Mouse (Mus musculus) kidney, embryonic 14.5 days (tissue): Measurements from ENCODE around the gene Cdh4. TPM values are rescaled to one million over a fixed set of nuclear protein-coding genes. Genes with fewer than 3 reads are reported as not detected.

Source experiments
- ATAC-seq: fragments of 200-750 bp; cut with Nextera tagmentation; 2 replicates; pipeline ENCODE4 v1.8.0; 2017; ENCODE audit warnings: moderate number of reproducible peaks, mild to moderate bottlenecking, moderate TSS enrichment, moderate library complexity; ENCODE audit not compliant: low FRiP score, low TSS enrichment
- H3K27ac ChIP-seq: fragments of 300-500 bp; sonication (generic); 2 replicates; pipeline ENCODE4 v1.5.1; 2014; ENCODE audit warnings: low read depth, mild to moderate bottlenecking, low read length, moderate library complexity, mixed read lengths
- H3K27me3 ChIP-seq: fragments of 300-500 bp; sonication (generic); 2 replicates; pipeline ENCODE4 v1.6.1; 2014; ENCODE audit warnings: mild to moderate bottlenecking, low read length; ENCODE audit not compliant: control insufficient read depth, insufficient read depth
- H3K36me3 ChIP-seq: fragments of 300-500 bp; sonication (generic); 2 replicates; pipeline ENCODE4 v1.6.1; 2014; ENCODE audit warnings: low read length, mixed read lengths; ENCODE audit not compliant: control insufficient read depth, insufficient read depth
- H3K4me1 ChIP-seq: fragments of 300-500 bp; sonication (generic); 2 replicates; pipeline ENCODE4 v1.6.1; 2014; ENCODE audit warnings: low read length, mixed read lengths; ENCODE audit not compliant: control insufficient read depth, insufficient read depth
- H3K4me2 ChIP-seq: fragments of 300-500 bp; sonication (generic); replicated peaks from 2 replicates; pipeline ENCODE4 v1.6.1; 2014; ENCODE audit warnings: low read depth, mild to moderate bottlenecking, low read length
- H3K4me3 ChIP-seq: fragments of 300-500 bp; sonication (generic); 2 replicates; pipeline ENCODE4 v1.5.1; 2014; ENCODE audit warnings: mild to moderate bottlenecking, low read length
- H3K9ac ChIP-seq: fragments of 300-500 bp; sonication (generic); 2 replicates; pipeline ENCODE4 v1.6.1; 2014; ENCODE audit warnings: low read depth, mild to moderate bottlenecking, low read length, moderate library complexity
- H3K9me3 ChIP-seq: fragments of 300-500 bp; sonication (generic); 2 replicates; pipeline ENCODE4 v1.6.1; 2016; ENCODE audit warnings: low read length; ENCODE audit not compliant: control insufficient read depth
- WGBS: fragments of 180-500 bp; shearing (Covaris S2); extraction: QIAGEN DNeasy Blood & Tissue Kit; methylation state at CpG from one replicate; pipeline ENCODE4 v1.1.7; 2014; 5-methylcytosine and 5-hydroxymethylcytosine counted together
- polyA plus RNA-seq: library from polyadenylated mRNA; unstranded; fragments of >200 nt; fragmentation: Nextera tagmentation; extraction: Ambion mirVana; gene quantifications from 2 replicates; pipeline ENCODE4 v1.2.1, GENCODE M21; 2014

Cdh4 gene
- polyA plus RNA-seq, 1 experiment from 2014 or later = 19.4 TPM

DNA sequence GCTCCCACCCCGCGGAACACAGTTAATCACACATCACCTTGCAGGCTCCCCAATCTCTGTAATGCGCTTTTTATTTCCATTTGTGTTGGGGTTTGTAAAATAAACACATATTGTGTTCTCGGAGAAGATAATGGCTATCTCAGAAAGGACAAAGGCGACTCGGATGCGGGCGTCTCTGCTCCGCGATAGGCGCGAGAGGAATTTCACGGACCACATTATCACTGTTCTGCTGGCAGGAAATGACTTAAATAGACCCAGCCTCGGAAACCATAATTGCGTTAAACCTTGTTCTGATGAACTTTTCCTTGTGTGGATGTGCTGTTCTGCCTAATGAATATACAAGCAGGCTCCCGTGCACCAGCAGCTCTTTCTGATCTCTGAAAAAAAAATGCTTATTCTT, 140.7 kb downstream of the Cdh4 start:
- Histone ChIP-seq H3K9me3 (no peaks in the 10 kb centered on the region), H3K9ac (no peak overlapping the region), H3K27ac (no peak overlapping the region), H3K4me1 (0 out of 2 replicates have a peak, but pooled peaks cover 4% of the 10 kb centered on the region), H3K27me3 (no peaks in the 10 kb centered on the region), H3K36me3 (no peaks in the 10 kb centered on the region), H3K4me2 (no peak overlapping the region), H3K4me3 (no peak overlapping the region)
- 82% methylated on average over 16 of the region's 16 CpGs for WGBS
- no peak for ATAC-seq

DNA sequence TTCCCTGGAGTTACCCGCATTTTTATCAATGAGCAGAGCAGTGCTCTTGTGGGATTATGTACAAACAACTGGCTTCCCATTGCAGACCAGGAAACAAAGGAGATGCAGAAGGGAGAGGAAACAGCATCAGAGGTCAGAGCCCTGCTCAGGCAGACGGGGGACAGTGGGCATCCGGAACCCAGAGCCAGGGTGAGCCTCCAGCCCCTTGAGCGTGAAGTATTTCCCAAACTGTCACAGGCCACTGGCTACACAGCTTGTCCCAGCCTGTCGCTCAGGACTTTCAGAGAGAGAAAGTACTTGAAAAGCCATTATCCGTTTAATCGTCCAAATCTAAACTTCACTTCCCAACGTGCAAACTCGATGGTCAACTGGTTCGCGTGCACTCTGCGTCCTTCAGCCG, 142.4 kb downstream of the Cdh4 start:
- H3K4me2 ChIP-seq = no peak overlapping the region
- peak; percentile 81 for ATAC-seq
- no peak overlapping the region for H3K4me3 ChIP-seq
- H3K27ac ChIP-seq = no peak overlapping the region
- H3K4me1 ChIP-seq = 0 out of 2 replicates have a peak, but pooled peaks cover 4% of the 10 kb centered on the region
- H3K36me3 ChIP-seq = no peaks in the 10 kb centered on the region
- no peaks in the 10 kb centered on the region for H3K27me3 ChIP-seq
- 38% methylated on average over 13 of the region's 13 CpGs for WGBS
- H3K9ac ChIP-seq = no peak overlapping the region
- no peaks in the 10 kb centered on the region for H3K9me3 ChIP-seq

DNA sequence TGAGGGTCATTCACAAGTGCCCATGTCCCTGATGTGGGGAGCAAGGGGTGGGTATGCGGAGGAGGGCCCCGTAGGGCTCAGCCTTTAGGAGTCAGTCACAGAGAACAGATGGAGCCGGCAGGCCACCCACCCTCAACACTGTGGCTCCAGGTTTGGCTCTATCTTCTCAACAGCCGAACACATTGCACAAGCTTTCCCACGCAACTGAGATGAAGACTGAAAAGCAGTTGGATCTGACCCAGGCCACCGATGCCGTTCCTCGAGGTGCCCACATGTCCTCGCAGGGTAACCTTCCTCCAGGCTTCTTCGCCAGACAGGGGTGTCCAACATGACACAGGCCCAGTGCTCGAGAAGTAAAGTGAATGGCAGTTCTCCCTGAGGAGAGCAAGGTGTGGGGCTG, 144.2 kb downstream of the Cdh4 start:
- no peaks in the 10 kb centered on the region for H3K9me3 ChIP-seq
- no peak for ATAC-seq
- no peak overlapping the region for H3K4me2 ChIP-seq
- 80% methylated on average over 11 of the region's 11 CpGs for WGBS
- H3K9ac ChIP-seq = no peak overlapping the region
- H3K36me3 ChIP-seq = no peaks in the 10 kb centered on the region
- 0 out of 2 replicates have a peak, but pooled peaks cover 4% of the 10 kb centered on the region for H3K4me1 ChIP-seq
- no peak overlapping the region for H3K27ac ChIP-seq
- no peaks in the 10 kb centered on the region for H3K27me3 ChIP-seq
- H3K4me3 ChIP-seq = no peak overlapping the region

DNA sequence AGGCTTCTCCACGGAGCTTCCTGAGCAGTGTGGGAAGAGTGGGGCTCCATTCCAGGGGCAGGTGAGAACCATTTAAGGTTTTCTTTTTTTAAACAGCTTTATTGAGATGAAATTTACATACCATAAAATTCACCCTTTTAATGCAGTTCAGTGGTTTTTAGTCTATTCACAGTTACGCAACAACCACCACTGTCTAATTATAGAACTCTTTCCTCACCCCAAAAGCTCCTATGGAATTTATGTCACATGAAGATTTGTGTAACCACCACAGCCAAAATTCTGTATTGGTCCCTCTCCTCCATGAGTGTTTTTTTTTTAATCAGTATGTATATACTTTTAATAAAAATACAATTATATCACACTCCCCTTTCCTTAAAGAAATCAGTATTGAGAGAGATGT, 144.8 kb downstream of the Cdh4 start:
- H3K27me3 ChIP-seq = no peaks in the 10 kb centered on the region
- H3K9me3 ChIP-seq = no peaks in the 10 kb centered on the region
- H3K4me2 ChIP-seq = no peak overlapping the region
- no peak overlapping the region for H3K9ac ChIP-seq
- WGBS = 76% methylated on average over 2 of the region's 2 CpGs
- no peaks in the 10 kb centered on the region for H3K36me3 ChIP-seq
- no peak for ATAC-seq
- H3K27ac ChIP-seq = no peak overlapping the region
- H3K4me1 ChIP-seq = 0 out of 2 replicates have a peak, but pooled peaks cover 4% of the 10 kb centered on the region
- no peak overlapping the region for H3K4me3 ChIP-seq

DNA sequence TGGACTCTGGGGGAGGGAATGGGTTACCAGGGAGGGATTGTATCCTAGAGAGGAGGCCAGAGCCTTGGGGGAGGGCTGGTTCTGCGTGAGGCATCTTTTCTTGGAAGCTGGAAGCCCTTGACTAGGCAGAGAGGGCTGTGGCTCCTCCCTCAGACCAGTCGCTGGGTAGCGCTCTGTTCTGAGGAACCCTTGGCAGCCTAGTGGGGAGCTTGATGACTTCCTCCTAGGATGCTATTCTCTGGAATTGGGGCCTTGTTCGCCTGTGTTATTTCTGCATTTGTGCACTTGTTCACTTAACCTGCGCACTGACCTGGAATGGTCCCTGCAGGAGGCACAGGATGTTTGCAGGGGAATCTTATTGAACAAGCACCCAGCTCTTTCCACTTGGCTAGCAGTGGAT, 149.4 kb downstream of the Cdh4 start:
- Histone ChIP-seq H3K4me1 (no peaks in the 10 kb centered on the region), H3K36me3 (no peaks in the 10 kb centered on the region), H3K27me3 (no peaks in the 10 kb centered on the region), H3K9me3 (no peaks in the 10 kb centered on the region), H3K4me3 (no peak overlapping the region), H3K27ac (no peak overlapping the region), H3K9ac (no peak overlapping the region), H3K4me2 (no peak overlapping the region)
- 0 out of 2 replicates have a peak, but pooled peaks have one; percentile 62 for ATAC-seq
- 50% methylated on average over 5 of the region's 5 CpGs for WGBS

DNA sequence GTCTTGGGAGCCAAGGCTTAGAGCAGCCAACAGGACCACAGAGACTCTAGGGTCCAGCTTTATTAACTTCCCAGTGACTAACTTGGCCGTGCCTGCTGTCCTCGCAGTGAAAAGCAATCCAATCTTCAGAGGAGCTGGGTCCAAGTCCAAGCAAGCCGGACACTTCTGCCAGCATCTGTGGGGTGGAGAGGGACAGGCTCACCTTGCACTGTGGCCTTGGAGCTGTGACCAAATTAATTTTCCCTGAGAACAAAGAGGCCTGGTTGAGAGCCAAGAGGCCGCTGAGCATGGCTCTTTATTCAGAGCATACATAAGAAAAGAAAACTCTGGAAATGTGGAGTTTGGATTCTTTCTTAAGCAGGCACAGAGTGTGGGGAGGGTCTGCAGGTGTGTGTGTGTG, 152.8 kb downstream of the Cdh4 start:
- Histone ChIP-seq H3K36me3 (no peaks in the 10 kb centered on the region), H3K27me3 (no peaks in the 10 kb centered on the region), H3K4me2 (no peak overlapping the region), H3K4me3 (no peak overlapping the region), H3K27ac (no peak overlapping the region), H3K9me3 (no peaks in the 10 kb centered on the region), H3K4me1 (no peaks in the 10 kb centered on the region), H3K9ac (no peak overlapping the region)
- ATAC-seq = no peak
- WGBS = 79% methylated on average over 4 of the region's 4 CpGs

DNA sequence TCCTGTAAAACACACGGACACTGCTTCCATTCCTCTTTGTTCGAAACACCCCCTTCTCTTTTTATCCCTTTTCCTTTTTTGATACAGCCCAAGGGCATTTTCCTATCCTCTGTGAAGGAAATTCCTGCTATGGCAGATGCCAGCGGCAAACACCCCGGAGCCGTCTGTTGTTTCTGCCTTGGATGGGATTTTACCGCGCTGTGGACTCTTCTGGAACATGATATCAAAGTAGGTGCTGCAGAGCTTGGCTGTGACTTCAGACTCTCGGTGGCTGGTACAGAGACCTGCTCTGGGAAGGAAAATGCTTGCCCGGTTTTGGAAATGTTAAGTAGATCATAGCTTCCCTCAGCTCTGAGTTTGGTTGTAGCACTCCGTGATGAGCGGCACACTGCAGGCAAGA, 156.7 kb downstream of the Cdh4 start:
- Histone ChIP-seq H3K9ac (no peak overlapping the region), H3K27ac (no peak overlapping the region), H3K4me2 (no peak overlapping the region), H3K4me1 (no peaks in the 10 kb centered on the region), H3K27me3 (no peaks in the 10 kb centered on the region), H3K36me3 (no peaks in the 10 kb centered on the region), H3K4me3 (no peak overlapping the region), H3K9me3 (no peaks in the 10 kb centered on the region)
- ATAC-seq = no peak
- WGBS = 86% methylated on average over 11 of the region's 11 CpGs

DNA sequence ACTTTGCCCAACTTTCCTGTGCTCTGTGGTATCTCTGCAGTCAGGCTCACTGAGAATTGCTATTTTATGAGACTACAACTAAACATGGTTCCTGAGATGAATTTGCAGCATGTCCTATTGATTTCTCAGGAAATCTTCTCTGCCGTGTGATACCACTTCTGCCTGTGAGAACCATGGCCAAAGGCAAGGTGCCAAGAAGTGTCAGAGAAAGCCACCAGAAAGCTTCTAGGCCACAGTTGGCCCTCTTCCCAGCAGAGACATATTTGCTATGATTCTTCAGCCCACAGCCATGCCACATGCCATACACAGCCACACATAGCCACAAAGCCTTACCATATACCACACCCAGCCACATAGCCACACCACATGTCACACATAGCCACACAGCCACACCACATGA, 157.7 kb downstream of the Cdh4 start:
- Histone ChIP-seq H3K27me3 (no peaks in the 10 kb centered on the region), H3K4me1 (peaks cover 3% of the 10 kb centered on the region; the same call in 1 of the 2 replicates), H3K9ac (no peak overlapping the region), H3K9me3 (no peaks in the 10 kb centered on the region), H3K27ac (no peak overlapping the region), H3K4me2 (no peak overlapping the region), H3K4me3 (no peak overlapping the region), H3K36me3 (no peaks in the 10 kb centered on the region)
- ATAC-seq = no peak
- 84% methylated on average over 1 of the region's 1 CpGs for WGBS

DNA sequence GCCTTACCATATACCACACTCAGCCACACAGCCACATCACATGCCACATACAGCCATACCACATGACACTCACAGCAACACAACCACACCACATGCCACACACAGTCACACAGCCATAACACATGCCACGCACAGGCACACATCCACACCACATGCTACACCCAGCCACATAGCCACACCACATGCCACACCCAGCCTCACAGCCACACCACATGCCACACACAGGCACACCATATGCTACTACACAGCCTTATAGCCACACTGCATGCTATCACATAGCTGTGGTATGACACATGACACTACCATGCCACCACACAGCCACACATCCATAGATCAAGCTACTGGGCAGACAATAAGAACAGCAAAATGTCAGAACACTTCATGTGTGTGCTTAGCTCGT, 158.1 kb downstream of the Cdh4 start:
- Histone ChIP-seq H3K27ac (no peak overlapping the region), H3K4me1 (peaks cover 5% of the 10 kb centered on the region; the same call in 1 of the 2 replicates), H3K36me3 (no peaks in the 10 kb centered on the region), H3K4me2 (no peak overlapping the region), H3K9ac (no peak overlapping the region), H3K4me3 (no peak overlapping the region), H3K27me3 (no peaks in the 10 kb centered on the region), H3K9me3 (no peaks in the 10 kb centered on the region)
- 76% methylated on average over 2 of the region's 2 CpGs for WGBS
- ATAC-seq = no peak
